Mouse (Mus musculus): ENCODE results near the gene Nup188. TPM values are rescaled to one million over a fixed set of nuclear protein-coding genes. Genes with fewer than 3 reads are reported as not detected.

Nup188 gene
- total RNA-seq, 2 experiments from 2014 or later = 21.7 to 34.3 TPM

GRCm38 (mm10) chr2:30380564-30381376, 94.6 kb downstream of the Nup188 start:
- no peak for ATAC-seq (replicated peaks; ENCODE audit: poor library complexity)

GRCm38 (mm10) chr2:30381377-30381725, 95.2 kb downstream of the Nup188 start:
- ATAC-seq (replicated peaks; ENCODE audit: poor library complexity) = peak; percentile 60

- ATAC-seq (replicated peaks; ENCODE audit: poor library complexity) = no peak
These were observed 98.6 kb downstream of the Nup188 start for GRCm38 (mm10) chr2:30384814-30385213.

- no peak for ATAC-seq (replicated peaks; ENCODE audit: poor library complexity)
These were observed 99.4 kb downstream of the Nup188 start for GRCm38 (mm10) chr2:30385591-30385990.

- ATAC-seq (replicated peaks; ENCODE audit: poor library complexity) = no peak
These were observed 100.7 kb downstream of the Nup188 start for GRCm38 (mm10) chr2:30386913-30387312.

GRCm38 (mm10) chr2:30389000-30389399, 102.8 kb downstream of the Nup188 start:
- ATAC-seq (replicated peaks; ENCODE audit: poor library complexity) = no peak

GRCm38 (mm10) chr2:30392114-30392576, 105.9 kb downstream of the Nup188 start, which contains the start of gene Dolpp1:
Gene Dolpp1, plus strand, starts transcription at chr2:30392254.
- peak; percentile 95 for ATAC-seq (replicated peaks; ENCODE audit: poor library complexity)

GRCm38 (mm10) chr2:30392577-30393369, 106.6 kb downstream of the Nup188 start:
- peak; percentile 3 for ATAC-seq (replicated peaks; ENCODE audit: poor library complexity)

- no peak for ATAC-seq (replicated peaks; ENCODE audit: poor library complexity)
These were observed 107.1 kb downstream of the Nup188 start for GRCm38 (mm10) chr2:30393370-30393656.

Other genes with a start within 250 kb of the Nup188 start
- 9.5 and 18.5 TPM in 2 replicates for gene Wdr34, start 237.5 kb upstream of the Nup188 start, total RNA-seq (2015)
- 9.4 and 10.3 TPM in 2 replicates for gene Wdr34, start 237.5 kb upstream of the Nup188 start, total RNA-seq (2017)
- gene Set, start 229.0 kb upstream of the Nup188 start, total RNA-seq (2015) = 465 and 470 TPM in 2 replicates
- gene Set, start 229.0 kb upstream of the Nup188 start, total RNA-seq (2017) = 1,489 and 2,093 TPM in 2 replicates
- gene Pkn3, start 208.7 kb upstream of the Nup188 start, total RNA-seq (2015) = 3.1 and 3.6 TPM in 2 replicates
- 7.9 and 10.2 TPM in 2 replicates for gene Pkn3, start 208.7 kb upstream of the Nup188 start, total RNA-seq (2017)
- gene Zdhhc12, start 192.7 kb upstream of the Nup188 start, total RNA-seq (2015) = 17.4 and 18.2 TPM in 2 replicates
- 10.7 and 13.3 TPM in 2 replicates for gene Zdhhc12, start 192.7 kb upstream of the Nup188 start, total RNA-seq (2017)
- 8.8 and 9.4 TPM in 2 replicates for gene Zer1, start 161.8 kb upstream of the Nup188 start, total RNA-seq (2015)
- 6.9 and 7.9 TPM in 2 replicates for gene Zer1, start 161.8 kb upstream of the Nup188 start, total RNA-seq (2017)
- 28.8 and 29.0 TPM in 2 replicates for gene Tbc1d13, start 152.7 kb upstream of the Nup188 start, total RNA-seq (2015)
- gene Tbc1d13, start 152.7 kb upstream of the Nup188 start, total RNA-seq (2017) = 47.2 and 65.0 TPM in 2 replicates
- gene Endog, start 114.9 kb upstream of the Nup188 start, total RNA-seq (2015) = 10.2 and 12.7 TPM in 2 replicates
- 4.0 and 11.6 TPM in 2 replicates for gene Endog, start 114.9 kb upstream of the Nup188 start, total RNA-seq (2017)
- gene Spout1, start 107.9 kb upstream of the Nup188 start, total RNA-seq (2015) = 21.5 and 28.3 TPM in 2 replicates
- 40.1 and 44.2 TPM in 2 replicates for gene Spout1, start 107.9 kb upstream of the Nup188 start, total RNA-seq (2017)
- gene Kyat1, start 80.5 kb upstream of the Nup188 start, total RNA-seq (2015) = 3.0 and 5.5 TPM in 2 replicates
- gene Kyat1, start 80.5 kb upstream of the Nup188 start, total RNA-seq (2017) = 7.0 and 8.5 TPM in 2 replicates
- 11.7 and 11.9 TPM in 2 replicates for gene Lrrc8a, start 48.7 kb upstream of the Nup188 start, total RNA-seq (2015)
- 7.0 and 7.4 TPM in 2 replicates for gene Lrrc8a, start 48.7 kb upstream of the Nup188 start, total RNA-seq (2017)
- gene Gm28035, start 45.8 kb upstream of the Nup188 start, total RNA-seq (2015) = not detected in 2 replicates
- 0.07 TPM in 1 of 2 replicates, not detected in the other for gene Gm28035, start 45.8 kb upstream of the Nup188 start, total RNA-seq (2017)
- 0.35 and 0.64 TPM in 2 replicates for gene Phyhd1, start 20.2 kb upstream of the Nup188 start, total RNA-seq (2015)
- 0.88 and 2.8 TPM in 2 replicates for gene Phyhd1, start 20.2 kb upstream of the Nup188 start, total RNA-seq (2017)
- gene Gm28038, start 5.4 kb upstream of the Nup188 start, total RNA-seq (2015) = not detected in 2 replicates
- gene Gm28038, start 5.4 kb upstream of the Nup188 start, total RNA-seq (2017) = not detected in 2 replicates
- gene Dolk, start 63 bp upstream of the Nup188 start, total RNA-seq (2015) = 5.9 TPM in 2 replicates
- gene Dolk, start 63 bp upstream of the Nup188 start, total RNA-seq (2017) = 9.3 and 14.1 TPM in 2 replicates
- 16.1 and 16.7 TPM in 2 replicates for gene Sh3glb2, start 72.9 kb downstream of the Nup188 start, total RNA-seq (2015)
- 23.4 and 24.8 TPM in 2 replicates for gene Sh3glb2, start 72.9 kb downstream of the Nup188 start, total RNA-seq (2017)
- gene Miga2, start 77.8 kb downstream of the Nup188 start, total RNA-seq (2015) = 4.2 and 5.0 TPM in 2 replicates
- gene Miga2, start 77.8 kb downstream of the Nup188 start, total RNA-seq (2017) = 11.7 and 12.3 TPM in 2 replicates
- 4.0 and 8.1 TPM in 2 replicates for gene Dolpp1, start 105.9 kb downstream of the Nup188 start, total RNA-seq (2015)
- 16.3 and 26.0 TPM in 2 replicates for gene Dolpp1, start 105.9 kb downstream of the Nup188 start, total RNA-seq (2017)
- gene Crat, start 129.4 kb downstream of the Nup188 start, total RNA-seq (2015) = 21.2 and 31.7 TPM in 2 replicates
- 8.4 and 9.1 TPM in 2 replicates for gene Crat, start 129.4 kb downstream of the Nup188 start, total RNA-seq (2017)
- gene Ptpa, start 129.6 kb downstream of the Nup188 start, total RNA-seq (2015) = 75.9 and 90.4 TPM in 2 replicates
- gene Ptpa, start 129.6 kb downstream of the Nup188 start, total RNA-seq (2017) = 63.0 and 63.3 TPM in 2 replicates
- gene Ier5l, start 187.8 kb downstream of the Nup188 start, total RNA-seq (2015) = 0.07 and 0.12 TPM in 2 replicates
- 0.10 and 0.96 TPM in 2 replicates for gene Ier5l, start 187.8 kb downstream of the Nup188 start, total RNA-seq (2017)

Data from megakaryocyte progenitor cell, adult 5-6 weeks (primary cell).